Mouse (Mus musculus) right cerebral cortex, adult 18-20 months (tissue): ENCODE results near the gene Myom1.
"Not testable (repeated sequence)": the region's sequence is repeated elsewhere in the genome, so short reads cannot be mapped to it uniquely, and the experiment has no call there.

ENCODE experiments used
- DNase-seq: peaks from one replicate; pipeline ENCODE4 v3.0.0; 2022; ENCODE audit warnings: mixed read lengths

Gene Myom1

GRCm38 (mm10) chr17:71002081-71002743 lies at the start of gene Myom1:
TSS of gene Myom1 (plus strand) at chr17:71002633.
- peak; percentile 98 for DNase-seq

- peak; percentile 96 for DNase-seq
These were observed 38.9 kb upstream of the Myom1 start for GRCm38 (mm10) chr17:70963546-70963945.

GRCm38 (mm10) chr17:70965281-70965680 lies 37.2 kb upstream of the Myom1 start:
- no peak for DNase-seq

- DNase-seq: no peak
These were observed 36.3 kb upstream of the Myom1 start for GRCm38 (mm10) chr17:70966126-70966525.

- DNase-seq: no peak
These were observed 35.2 kb upstream of the Myom1 start for GRCm38 (mm10) chr17:70967191-70967590.

- DNase-seq: no peak
These were observed 34.8 kb upstream of the Myom1 start for GRCm38 (mm10) chr17:70967646-70968045.

- no peak for DNase-seq
These were observed 33.7 kb upstream of the Myom1 start for GRCm38 (mm10) chr17:70968606-70969191.

- DNase-seq: no peak
These were observed 31.2 kb upstream of the Myom1 start for GRCm38 (mm10) chr17:70971206-70971605.

- no peak for DNase-seq
These were observed 29.0 kb upstream of the Myom1 start for GRCm38 (mm10) chr17:70973398-70973797.

GRCm38 (mm10) chr17:70974065-70974464 lies 28.4 kb upstream of the Myom1 start:
- not testable (repeated sequence) for DNase-seq

- no peak for DNase-seq
These were observed 24.6 kb upstream of the Myom1 start for GRCm38 (mm10) chr17:70977799-70978198.

- no peak for DNase-seq
These were observed 22.8 kb upstream of the Myom1 start for GRCm38 (mm10) chr17:70979345-70980223.

- no peak for DNase-seq
These were observed 16.7 kb upstream of the Myom1 start for GRCm38 (mm10) chr17:70985501-70986354.

- no peak for DNase-seq
These were observed 16.1 kb upstream of the Myom1 start for GRCm38 (mm10) chr17:70986355-70986740.

- DNase-seq: no peak
These were observed 15.4 kb upstream of the Myom1 start for GRCm38 (mm10) chr17:70986831-70987660.

GRCm38 (mm10) chr17:70988337-70988767 lies 14.1 kb upstream of the Myom1 start:
- no peak for DNase-seq

- no peak for DNase-seq
These were observed 13.0 kb upstream of the Myom1 start for GRCm38 (mm10) chr17:70989430-70989829.

- DNase-seq: peak; percentile 52
These were observed 12.4 kb upstream of the Myom1 start for GRCm38 (mm10) chr17:70989991-70990390.

- DNase-seq: peak; percentile 84
These were observed 11.8 kb upstream of the Myom1 start for GRCm38 (mm10) chr17:70990403-70991303.
